Comparison of ENCODE assay signal across 10 mouse cellular contexts in the genomic region with DNA sequence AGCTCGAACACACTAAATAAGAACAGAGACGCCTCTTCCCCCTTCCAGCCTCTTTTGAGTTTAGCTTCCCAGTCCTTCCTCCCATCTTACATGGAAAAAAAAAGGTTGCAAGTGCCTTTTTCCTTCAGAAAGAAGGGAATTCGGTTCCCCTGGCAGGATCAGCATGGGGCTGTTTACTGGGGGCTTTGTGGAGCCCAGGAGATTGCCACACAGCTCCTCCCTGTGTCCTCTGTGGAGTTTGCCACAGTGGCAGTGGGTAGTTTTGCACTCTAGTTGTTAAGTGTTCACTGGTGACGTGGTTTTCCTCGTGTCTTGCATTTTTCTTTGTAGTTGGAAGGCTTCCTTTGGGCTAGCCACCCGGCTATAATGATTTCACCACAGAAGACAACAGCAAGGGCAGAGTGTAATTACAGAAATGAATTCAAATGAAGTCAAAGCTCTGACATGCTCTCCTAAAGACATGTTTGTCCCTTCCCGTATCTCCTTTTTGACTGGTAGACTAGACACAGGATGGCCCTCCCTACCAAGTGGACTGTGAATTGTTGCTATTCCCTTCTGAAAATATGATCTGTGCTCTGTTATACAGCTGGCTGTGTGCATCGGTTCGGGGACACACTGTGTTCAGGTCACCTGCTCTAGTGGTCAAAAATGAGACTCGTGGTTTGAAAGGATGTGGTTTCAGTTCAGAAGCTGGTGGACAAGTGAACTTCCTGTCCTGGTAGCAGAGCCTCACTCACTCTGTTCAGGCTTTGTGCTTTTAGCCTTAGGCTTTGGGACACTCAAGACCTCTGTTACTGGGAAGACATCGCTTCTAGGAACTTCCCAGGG. TPM values are rescaled to one million over a fixed set of nuclear protein-coding genes. Genes with fewer than 3 reads are reported as not detected.
A peak's percentile ranks its signal among the peaks of the same experiment; 100 is the strongest.
DNase-seq lines count a peak whose midpoint lies in the region; ATAC-seq and TF ChIP-seq lines count a peak whose summit lies in the region.
"Had no signal": no experiment of that assay in that cellular context is flagged by ENCODE, and none has a peak within 500 bp of the region (broad histone marks: within the 10 kb centered on the region; RNA-seq: fewer than 3 reads in every experiment).

No protein-coding gene starts in this region.

- WGBS in forebrain, embryonic 16.5 days, result 22% methylated on average over 11 of the region's 11 CpGs
- WGBS in midbrain, embryonic 12.5 days, result 56% methylated on average over 11 of the region's 11 CpGs

- peak; percentile 87 for DNase-seq in 416B (ENCODE audit: low read depth)
- no peak for DNase-seq in c-Kit-positive CD71-positive TER-119-positive erythroid progenitor cells, embryonic 14.5 days (ENCODE audit: low spot score)
- DNase-seq in left cerebral cortex, adult 11 months (ENCODE audit: low spot score), result no peak
- DNase-seq in kidney, postnatal 25 days, result no peak

- no peak overlapping the region for H3K9ac ChIP-seq in forebrain, embryonic 16.5 days (replicated peaks; ENCODE audit: low read depth, low read length)
- no peak overlapping the region for H3K9ac ChIP-seq in midbrain, embryonic 12.5 days (replicated peaks)
- H3K9ac ChIP-seq: limb, embryonic 15.5 days had no signal

- H3K36me3 ChIP-seq in C2C12 (ENCODE audit: control insufficient read depth, insufficient read depth), result peaks cover 47% of the 10 kb centered on the region
- H3K36me3 ChIP-seq in forebrain, embryonic 16.5 days (ENCODE audit: control insufficient read depth, insufficient read depth), result no peaks in the 10 kb centered on the region
- H3K36me3 ChIP-seq in midbrain, embryonic 12.5 days, result peaks cover 25% of the 10 kb centered on the region

- peaks cover 17% of the 10 kb centered on the region for H3K79me3 ChIP-seq in C2C12 (ENCODE audit: low read depth)

- H3K4me3 ChIP-seq in C2C12 (ENCODE audit: insufficient read depth, poor library complexity, severe bottlenecking), result no peak overlapping the region
- H3K4me3 ChIP-seq in forebrain, embryonic 16.5 days (replicated peaks; ENCODE audit: low read length), result no peak overlapping the region
- H3K4me3 ChIP-seq in midbrain, embryonic 12.5 days, result no peak overlapping the region
- H3K4me3 ChIP-seq: erythroblast, embryonic 14.5 days; limb, embryonic 15.5 days had no signal

- peak overlapping the region; percentile 20; the same call in 1 of the 2 replicates for H3K4me2 ChIP-seq in forebrain, embryonic 16.5 days (ENCODE audit: low read length)
- 0 out of 2 replicates have a peak overlapping the region, but pooled peaks have one; percentile 15 for H3K4me2 ChIP-seq in midbrain, embryonic 12.5 days (replicated peaks)
- H3K4me2 ChIP-seq: limb, embryonic 15.5 days had no signal

- peak overlapping the region; percentile 78 for H3K27ac ChIP-seq in forebrain, embryonic 16.5 days (ENCODE audit: low read length)
- peak overlapping the region; percentile 81 for H3K27ac ChIP-seq in midbrain, embryonic 12.5 days (replicated peaks)
- H3K27ac ChIP-seq: limb, embryonic 15.5 days had no signal

- no peaks in the 10 kb centered on the region for H3K27me3 ChIP-seq in C2C12 (ENCODE audit: control insufficient read depth, insufficient read depth, insufficient read length)
- H3K27me3 ChIP-seq in forebrain, embryonic 16.5 days (replicated peaks; ENCODE audit: control insufficient read depth, insufficient read depth, low read length), result no peaks in the 10 kb centered on the region
- H3K27me3 ChIP-seq in midbrain, embryonic 12.5 days, result no peaks in the 10 kb centered on the region
- H3K27me3 ChIP-seq: limb, embryonic 15.5 days; Patski had no signal

- peaks cover 19% of the 10 kb centered on the region for H3K4me1 ChIP-seq in forebrain, embryonic 16.5 days (replicated peaks; ENCODE audit: control insufficient read depth, insufficient read depth, low read length)
- peaks cover 32% of the 10 kb centered on the region for H3K4me1 ChIP-seq in midbrain, embryonic 12.5 days

- TF ChIP-seq CTCF in C2C12 (IDR thresholded peaks at IDR 0.05; ENCODE audit: control insufficient read depth, insufficient read depth, insufficient read length), result no peak

- peak; percentile 78 for ATAC-seq in forebrain, embryonic 16.5 days
- peak; percentile 76 for ATAC-seq in midbrain, embryonic 12.5 days (ENCODE audit: low FRiP score, low read depth)
- ATAC-seq: Patski had no signal

- H3K9me3 ChIP-seq in forebrain, embryonic 16.5 days (ENCODE audit: control insufficient read depth, low read length), result no peaks in the 10 kb centered on the region
- H3K9me3 ChIP-seq in midbrain, embryonic 12.5 days, result no peaks in the 10 kb centered on the region
- H3K9me3 ChIP-seq: limb, embryonic 15.5 days had no signal

- H3K79me2 ChIP-seq in C2C12 (ENCODE audit: control insufficient read depth, insufficient read depth), result peaks cover 64% of the 10 kb centered on the region

- no peak overlapping the region for H3ac ChIP-seq in C2C12 (ENCODE audit: control insufficient read depth, insufficient read length, low read depth)

TF ChIP-seq in C2C12, 6 proteins besides CTCF, POLR2A, EP300 and RAD21:
- no peak for TF ChIP-seq MYOG (IDR thresholded peaks at IDR 0.05; ENCODE audit: control insufficient read depth, extremely low read depth, insufficient read length)
- TF ChIP-seq MYOD1 (IDR thresholded peaks at IDR 0.05; ENCODE audit: control insufficient read depth, insufficient read length, low read depth), result peak; percentile 15
- TF ChIP-seq USF1 (IDR thresholded peaks at IDR 0.05; ENCODE audit: low read depth), result no peak
- no peak for TF ChIP-seq MAX (IDR thresholded peaks at IDR 0.05)
- TF ChIP-seq FOSL1 (IDR thresholded peaks at IDR 0.05; ENCODE audit: insufficient read depth, low read length, poor library complexity, severe bottlenecking), result no peak
- no peak for TF ChIP-seq CEBPB (IDR thresholded peaks at IDR 0.05; ENCODE audit: low read depth)

RNA-seq across cellular contexts. Expression of a gene that starts 32.6 kb away (rescaled TPM):
- 0.90 TPM for polyA plus RNA-seq in C2C12 (2012; fragmentation: generic; extraction: Trizol)
- polyA plus RNA-seq in forebrain, embryonic 16.5 days (2015; fragmentation: Nextera tagmentation; extraction: Ambion mirVana), result 0.35 and 0.73 TPM in 2 replicates
- 1.7 and 2.8 TPM in 2 replicates for polyA plus RNA-seq in midbrain, embryonic 12.5 days (2016; fragmentation: Nextera tagmentation; extraction: Ambion mirVana)

RNA-seq across cellular contexts. Expression of a gene that starts 53.6 kb away (rescaled TPM):
- 9.1 TPM for polyA plus RNA-seq in C2C12 (2012; fragmentation: generic; extraction: Trizol)
- polyA plus RNA-seq in forebrain, embryonic 16.5 days (2015; fragmentation: Nextera tagmentation; extraction: Ambion mirVana), result 4.2 and 4.4 TPM in 2 replicates
- polyA plus RNA-seq in midbrain, embryonic 12.5 days (2016; fragmentation: Nextera tagmentation; extraction: Ambion mirVana), result 9.0 and 10.3 TPM in 2 replicates
